Mouse (Mus musculus) MEL (cell line): ENCODE data around the gene Pstpip1.

Source experiments
- BHLHE40 ChIP-seq: IDR thresholded peaks from 2 replicates; pipeline ENCODE4 v1.6.1; 2012; ENCODE audit warnings: low read depth, mild to moderate bottlenecking, inconsistent platforms, low read length, improper control_type of control experiment, borderline replicate concordance
- CHD2 ChIP-seq: IDR thresholded peaks from 2 replicates; pipeline ENCODE4 v1.6.1; 2011; ENCODE audit warnings: low read length, improper control_type of control experiment
- CTCF ChIP-seq, 3 experiments: IDR thresholded peaks in 2 of 3; conservative IDR thresholded peaks in 1 of 3; 2 replicates each; pipeline ENCODE4 v1.5.1; 2011 to 2012; ENCODE audit warnings: low read length in 3 of 3, low read depth in 2 of 3, mild to moderate bottlenecking in 2 of 3, improper control_type of control experiment in 1 of 3, inconsistent platforms in 1 of 3, mixed read lengths in 1 of 3, moderate library complexity in 1 of 3; ENCODE audit not compliant: control insufficient read depth in 1 of 3, insufficient read depth in 1 of 3, poor library complexity in 1 of 3, severe bottlenecking in 1 of 3
- E2F4 ChIP-seq: IDR thresholded peaks from 2 replicates; pipeline ENCODE4 v1.6.1; 2011; ENCODE audit warnings: low read depth, low read length, improper control_type of control experiment, borderline replicate concordance
- KAT2A ChIP-seq: conservative IDR thresholded peaks from 2 replicates; pipeline ENCODE4 v1.6.1; 2012; ENCODE audit warnings: low read depth, low read length, improper control_type of control experiment, inconsistent platforms
- POLR2AphosphoS2 ChIP-seq: IDR thresholded peaks from 2 replicates; pipeline ENCODE4 v1.6.1; 2011; ENCODE audit warnings: low read length, improper control_type of control experiment
- RAD21 ChIP-seq: IDR thresholded peaks from 2 replicates; pipeline ENCODE4 v1.6.1; 2011; ENCODE audit warnings: mild to moderate bottlenecking, low read depth, low read length, improper control_type of control experiment
- RCOR1 ChIP-seq: IDR thresholded peaks from 2 replicates; pipeline ENCODE4 v1.6.1; 2012; ENCODE audit warnings: low read depth, mild to moderate bottlenecking, inconsistent platforms, low read length, improper control_type of control experiment
- UBTF ChIP-seq: IDR thresholded peaks from 2 replicates; pipeline ENCODE4 v1.6.1; 2012; ENCODE audit warnings: low read depth, mild to moderate bottlenecking, inconsistent platforms, low read length, improper control_type of control experiment, moderate library complexity, borderline replicate concordance; ENCODE audit not compliant: insufficient read depth
- USF1 ChIP-seq: IDR thresholded peaks from 2 replicates; pipeline ENCODE4 v1.6.1; 2014; ENCODE audit warnings: low read depth, mild to moderate bottlenecking, inconsistent platforms, low read length, improper control_type of control experiment, moderate library complexity
- USF2 ChIP-seq, 2 experiments: IDR thresholded peaks; 2 replicates each; pipeline ENCODE4 v1.6.1; 2011 to 2012; ENCODE audit warnings: improper control_type of control experiment in 2 of 2, low read length in 2 of 2, borderline replicate concordance in 1 of 2, inconsistent platforms in 1 of 2, low read depth in 1 of 2, mild to moderate bottlenecking in 1 of 2; ENCODE audit not compliant: insufficient read depth in 1 of 2
- ZC3H11A ChIP-seq: IDR thresholded peaks from 2 replicates; pipeline ENCODE4 v1.6.1; 2012; ENCODE audit warnings: low read depth, mild to moderate bottlenecking, inconsistent platforms, low read length, improper control_type of control experiment
- ZMIZ1 ChIP-seq: IDR thresholded peaks from 2 replicates; pipeline ENCODE4 v1.6.1; 2012; ENCODE audit warnings: low read depth, mild to moderate bottlenecking, inconsistent platforms, low read length, improper control_type of control experiment, moderate library complexity

DNA sequence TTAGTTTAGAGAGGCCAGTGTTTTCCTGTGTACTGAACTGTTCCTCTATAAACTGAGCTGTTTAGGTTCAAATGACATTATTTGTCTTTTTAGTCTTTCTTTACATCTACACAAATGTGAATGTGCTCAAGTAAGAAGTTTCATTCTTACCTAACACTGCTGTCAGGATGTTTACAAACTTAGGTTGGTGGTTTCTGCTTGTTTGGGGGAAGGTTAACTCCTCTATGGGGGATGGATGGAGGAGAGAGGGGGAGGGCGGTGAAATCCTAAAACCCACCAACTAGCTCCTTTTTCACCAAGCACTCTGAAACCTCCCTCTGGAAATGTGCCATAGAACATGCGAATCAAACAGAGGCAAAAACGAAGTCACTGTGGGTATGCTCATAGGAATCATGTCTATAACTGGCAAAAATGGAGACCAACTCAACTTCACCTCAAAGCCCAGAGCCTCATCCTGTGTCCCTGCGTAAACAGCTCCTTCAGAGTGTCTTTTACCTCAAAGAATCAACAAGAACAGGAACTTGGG is 62.8 kb downstream of the Pstpip1 start:
- TF ChIP-seq ZC3H11A (no peak), POLR2AphosphoS2 (no peak), KAT2A (no peak), CTCF (IDR thresholded peaks at IDR 0.05 in 2 of 3, conservative IDR thresholded peaks at IDR 0.05 in 1 of 3; ENCODE audit: control insufficient read depth in 1 of 3, insufficient read depth in 1 of 3, low read depth in 2 of 3, low read length in 3 of 3, poor library complexity in 1 of 3, severe bottlenecking in 1 of 3) (no peak), BHLHE40 (no peak), ZMIZ1 (no peak), USF2 (IDR thresholded peaks at IDR 0.05; ENCODE audit: borderline replicate concordance in 1 of 2, insufficient read depth in 1 of 2, low read depth in 1 of 2, low read length in 2 of 2) (no peak), E2F4 (no peak), USF1 (no peak), RCOR1 (no peak), UBTF (no peak), RAD21 (no peak), CHD2 (no peak)
